Mouse (Mus musculus): ENCODE results near the gene Tubb2a.

DNA sequence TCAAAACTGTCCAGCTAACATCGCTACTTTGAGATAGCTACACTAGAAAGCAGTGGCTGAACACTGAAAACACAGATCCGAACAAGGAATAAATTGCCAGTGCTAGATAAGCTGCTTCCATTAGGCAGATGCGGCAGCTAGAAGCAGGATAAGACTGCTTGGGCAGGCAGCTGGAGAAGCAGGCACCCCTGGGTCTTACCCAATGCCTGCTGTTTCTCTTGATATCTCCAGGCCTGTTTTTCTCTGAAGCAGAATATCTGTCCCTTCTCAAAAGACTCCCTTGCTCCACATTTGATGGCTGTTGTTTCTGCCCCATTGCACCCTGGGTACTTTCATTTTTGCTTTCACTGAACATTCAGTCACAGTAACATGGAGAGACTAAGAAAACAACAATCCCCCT, 22.9 kb upstream of the Tubb2a start:
- TF ChIP-seq CTCF (IDR thresholded peaks at IDR 0.05; ENCODE audit: borderline replicate concordance, extremely low read depth, insufficient read depth, insufficient read length) (no peak), POLR2A (IDR thresholded peaks at IDR 0.05; ENCODE audit: borderline replicate concordance, extremely low read depth, insufficient read depth, insufficient read length, poor library complexity, severe bottlenecking) (no peak)

Measured in brain, embryonic 14.5 days (tissue).